Mouse (Mus musculus) E14TG2a.4 (cell line): ENCODE data around the gene Pqlc2.

Experiments
- CTCF ChIP-seq: conservative IDR thresholded peaks from 2 replicates; pipeline ENCODE4 v1.5.1; 2014; ENCODE audit warnings: low read length
- NANOG ChIP-seq: IDR thresholded peaks from 2 replicates; pipeline ENCODE4 v1.6.1; 2014; ENCODE audit warnings: borderline replicate concordance, low read length, mixed read lengths
- POU5F1 ChIP-seq: IDR thresholded peaks from 2 replicates; pipeline ENCODE4 v1.6.1; 2014; ENCODE audit warnings: low read length, borderline replicate concordance

GRCm38 (mm10) chr4:139258621-139259301, 51.7 kb downstream of the Pqlc2 start:
- TF ChIP-seq CTCF: no peak
- TF ChIP-seq POU5F1: no peak
- no peak for TF ChIP-seq NANOG
